Mouse (Mus musculus): ENCODE measurements around the gene Prkcd.

DNA sequence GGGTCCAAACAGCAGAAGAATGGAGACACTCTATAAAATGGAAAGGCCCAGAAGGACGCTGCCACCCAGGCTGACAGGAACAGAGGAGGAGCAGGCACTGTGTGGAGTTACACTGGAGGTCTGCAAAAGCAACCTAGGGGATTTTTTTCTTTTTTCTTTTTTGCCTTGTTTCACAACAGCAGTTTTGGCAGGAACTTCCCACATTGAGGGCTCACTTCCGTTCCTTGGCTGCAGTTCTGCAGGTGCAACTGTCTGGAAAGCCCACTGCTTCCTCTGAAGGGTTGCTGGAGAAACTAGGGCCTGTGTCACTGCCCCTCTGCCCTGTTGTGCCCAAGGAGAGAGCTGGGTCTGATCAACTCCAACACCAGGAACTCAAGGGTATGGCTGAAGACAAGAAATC lies 15.7 kb upstream of the Prkcd start:
- TF ChIP-seq POLR2A (IDR thresholded peaks at IDR 0.05; ENCODE audit: insufficient read depth, low read length) (no peak), CTCF (IDR thresholded peaks at IDR 0.05; ENCODE audit: low read depth, low read length) (no peak), EP300 (IDR thresholded peaks at IDR 0.05; ENCODE audit: insufficient read depth, low read depth, low read length) (no peak)
